Mouse (Mus musculus): ENCODE data around the gene Aurkaip1.

GRCm38 (mm10) chr4:155869317-155870033, 38.4 kb downstream of the Aurkaip1 start, which contains the start of the genes Cptp and Ints11:
- no peak for TF ChIP-seq CTCF (conservative IDR thresholded peaks at IDR 0.05; ENCODE audit: low read length)
- no peak for TF ChIP-seq POU5F1 (IDR thresholded peaks at IDR 0.05; ENCODE audit: borderline replicate concordance, low read length)
